Mouse (Mus musculus) thymus, adult 2 months (tissue): ENCODE data around the gene Fgfr2. TPM values are rescaled to one million over a fixed set of nuclear protein-coding genes. Genes with fewer than 3 reads are reported as not detected.

ENCODE experiments used
- DNase-seq: peaks from one replicate; pipeline ENCODE4 v3.0.0; 2021
- H3K27ac ChIP-seq: fragments of 200-500 bp; 2 replicates; pipeline ENCODE4 v1.5.1; 2012; ENCODE audit warnings: low read length, control low read depth; ENCODE audit not compliant: control insufficient read depth, insufficient read depth
- H3K27me3 ChIP-seq: fragments of 200-500 bp; 2 replicates; pipeline ENCODE4 v1.6.1; 2012; ENCODE audit warnings: mild to moderate bottlenecking, low read length, moderate library complexity, mixed read lengths; ENCODE audit not compliant: control insufficient read depth, insufficient read depth
- H3K36me3 ChIP-seq: fragments of 200-500 bp; 2 replicates; pipeline ENCODE4 v1.6.1; 2012; ENCODE audit warnings: mild to moderate bottlenecking, low read length, moderate library complexity; ENCODE audit not compliant: control insufficient read depth, insufficient read depth
- H3K4me1 ChIP-seq: fragments of 200-500 bp; replicated peaks from 2 replicates; pipeline ENCODE4 v1.6.1; 2012; ENCODE audit warnings: low read length; ENCODE audit not compliant: control insufficient read depth, insufficient read depth
- H3K4me3 ChIP-seq: fragments of 200-500 bp; 2 replicates; pipeline ENCODE4 v1.5.1; 2012; ENCODE audit warnings: mild to moderate bottlenecking, low read length, control low read depth, moderate library complexity; ENCODE audit not compliant: control insufficient read depth, insufficient read depth
- CTCF ChIP-seq: fragments of 200-500 bp; IDR thresholded peaks from 2 replicates; pipeline ENCODE4 v1.5.1; 2012; ENCODE audit warnings: mild to moderate bottlenecking, control low read depth, low read length, moderate library complexity, borderline replicate concordance; ENCODE audit not compliant: control insufficient read depth, poor library complexity, insufficient read depth; ENCODE audit errors: extremely low read depth
- POLR2A ChIP-seq: fragments of 200-500 bp; IDR thresholded peaks from 2 replicates; pipeline ENCODE4 v1.6.1; 2012; ENCODE audit warnings: mild to moderate bottlenecking, low read length, control low read depth, moderate library complexity; ENCODE audit not compliant: control insufficient read depth, poor library complexity, insufficient read depth; ENCODE audit errors: extremely low read depth
- WGBS: fragments of 180-500 bp; shearing (Covaris S2); methylation state at CpG from one replicate; pipeline ENCODE4 v1.1.7; 2018; 5-methylcytosine and 5-hydroxymethylcytosine counted together
- polyA plus RNA-seq: library from polyadenylated mRNA; depleted of rRNA; stranded (reverse); fragments of >200 nt; gene quantifications from 2 replicates; pipeline ENCODE4 v1.2.3, GENCODE M21; 2012

Gene Fgfr2
- polyA plus RNA-seq, 1 experiment: 12.1 TPM

GRCm38 (mm10) chr7:132317036-132317541 is 806.1 kb downstream of the Fgfr2 start, which contains the start of gene Chst15:
Gene Chst15 (minus strand): TSS chr7:132317228.
- H3K4me1 ChIP-seq: peaks cover 21% of the 10 kb centered on the region
- under 1% methylated on average over 34 of the region's 34 CpGs for WGBS
- peak within 1 kb of the TSS; percentile 71 for H3K4me3 ChIP-seq
- peak within 1 kb of the TSS; percentile 6; the same call in 1 of the 2 replicates for H3K27ac ChIP-seq
- H3K36me3 ChIP-seq: no peaks in the 10 kb centered on the region
- peak; percentile 67 for DNase-seq
- TF ChIP-seq POLR2A (no peak), CTCF (0 out of 2 replicates have a peak, but pooled peaks have one; percentile 14)
- no peaks in the 10 kb centered on the region for H3K27me3 ChIP-seq

- TF ChIP-seq CTCF (no peak), POLR2A (no peak)
- H3K4me3 ChIP-seq: peak overlapping the region; percentile 71
- H3K27ac ChIP-seq: no peak overlapping the region
- H3K36me3 ChIP-seq: no peaks in the 10 kb centered on the region
- under 1% methylated on average over 76 of the region's 79 CpGs for WGBS
- H3K4me1 ChIP-seq: peaks cover 21% of the 10 kb centered on the region
- no peaks in the 10 kb centered on the region for H3K27me3 ChIP-seq
- peak; percentile 74 for DNase-seq
Measured at GRCm38 (mm10) chr7:132316101-132317035, 806.8 kb downstream of the Fgfr2 start.

- 6% methylated on average over 51 of the region's 51 CpGs for WGBS
- Histone ChIP-seq H3K4me1 (peaks cover 21% of the 10 kb centered on the region), H3K27me3 (no peaks in the 10 kb centered on the region)
Measured at GRCm38 (mm10) chr7:132315149-132316091, 807.7 kb downstream of the Fgfr2 start.

GRCm38 (mm10) chr7:132312396-132312795 is 810.8 kb downstream of the Fgfr2 start:
- no peak for DNase-seq
- Histone ChIP-seq H3K27ac (no peak overlapping the region), H3K27me3 (no peaks in the 10 kb centered on the region), H3K4me1 (peaks cover 16% of the 10 kb centered on the region), H3K4me3 (no peak overlapping the region), H3K36me3 (no peaks in the 10 kb centered on the region)
- 64% methylated on average over 8 of the region's 8 CpGs for WGBS
- no peak for TF ChIP-seq POLR2A
- TF ChIP-seq CTCF: no peak

More at GRCm38 (mm10) chr7:132315149-132316091, 807.7 kb downstream of the Fgfr2 start:
- peak; percentile 74 for DNase-seq
- TF ChIP-seq CTCF: no peak
- Histone ChIP-seq H3K36me3 (no peaks in the 10 kb centered on the region), H3K4me3 (peak overlapping the region; percentile 71), H3K27ac (no peak overlapping the region)

- no peaks in the 10 kb centered on the region for H3K27me3 ChIP-seq
- no peak for DNase-seq
- no peak overlapping the region for H3K4me3 ChIP-seq
- TF ChIP-seq CTCF (no peak), POLR2A (no peak)
- WGBS: 97% methylated on average over 5 of the region's 5 CpGs
- H3K27ac ChIP-seq: no peak overlapping the region
- no peaks in the 10 kb centered on the region for H3K36me3 ChIP-seq
- H3K4me1 ChIP-seq: peaks cover 16% of the 10 kb centered on the region
Measured at GRCm38 (mm10) chr7:132308537-132309191, 814.5 kb downstream of the Fgfr2 start.

- H3K4me3 ChIP-seq: no peak overlapping the region
- TF ChIP-seq POLR2A: no peak
- TF ChIP-seq CTCF: no peak
- no peaks in the 10 kb centered on the region for H3K27me3 ChIP-seq
- H3K27ac ChIP-seq: no peak overlapping the region
- H3K36me3 ChIP-seq: no peaks in the 10 kb centered on the region
- peaks cover 18% of the 10 kb centered on the region for H3K4me1 ChIP-seq
- 78% methylated on average over 6 of the region's 6 CpGs for WGBS
- DNase-seq: no peak
Measured at GRCm38 (mm10) chr7:132307722-132308271, 815.4 kb downstream of the Fgfr2 start.
